Mouse (Mus musculus) intestine, postnatal 0 days (tissue): ENCODE results near the gene Zfp788. TPM values are rescaled to one million over a fixed set of nuclear protein-coding genes. Genes with fewer than 3 reads are reported as not detected.
A peak's percentile ranks its signal among the peaks of the same experiment; 100 is the strongest.
"Not testable (repeated sequence)": the region's sequence is repeated elsewhere in the genome, so short reads cannot be mapped to it uniquely, and the experiment has no call there.

Experiments used
- ATAC-seq: fragments of 200-750 bp; cut with Nextera tagmentation; 2 replicates; pipeline ENCODE4 v1.8.0; 2017; ENCODE audit warnings: mild to moderate bottlenecking, moderate TSS enrichment, moderate library complexity
- H3K27ac ChIP-seq: fragments of 300-500 bp; sonication (generic); 2 replicates; pipeline ENCODE4 v1.5.1; 2014; ENCODE audit warnings: mild to moderate bottlenecking, low read depth, low read length, moderate library complexity
- H3K27me3 ChIP-seq: fragments of 300-500 bp; sonication (generic); replicated peaks from 2 replicates; pipeline ENCODE4 v1.6.1; 2014; ENCODE audit warnings: low read length, mixed read lengths; ENCODE audit not compliant: control insufficient read depth, insufficient read depth
- H3K36me3 ChIP-seq: fragments of 300-500 bp; sonication (generic); 2 replicates; pipeline ENCODE4 v1.6.1; 2014; ENCODE audit warnings: mild to moderate bottlenecking, moderate library complexity; ENCODE audit not compliant: control insufficient read depth, insufficient read depth
- H3K4me1 ChIP-seq: fragments of 300-500 bp; sonication (generic); replicated peaks from 2 replicates; pipeline ENCODE4 v1.6.1; 2014; ENCODE audit warnings: antibody characterized with exemption, low read length, mixed read lengths; ENCODE audit not compliant: control insufficient read depth, insufficient read depth
- H3K4me2 ChIP-seq: fragments of 300-500 bp; sonication (generic); replicated peaks from 2 replicates; pipeline ENCODE4 v1.6.1; 2014; ENCODE audit warnings: low read depth, mild to moderate bottlenecking, moderate library complexity
- H3K4me3 ChIP-seq: fragments of 300-500 bp; sonication (generic); 2 replicates; pipeline ENCODE4 v1.5.1; 2014; ENCODE audit warnings: low read depth, low read length
- H3K9ac ChIP-seq: fragments of 300-500 bp; sonication (generic); 2 replicates; pipeline ENCODE4 v1.6.1; 2014; ENCODE audit warnings: mild to moderate bottlenecking, low read depth, low read length
- H3K9me3 ChIP-seq: fragments of 300-500 bp; sonication (generic); 2 replicates; pipeline ENCODE4 v1.6.1; 2016; ENCODE audit warnings: mixed run types; ENCODE audit not compliant: control insufficient read depth
- CTCF ChIP-seq: sonication (generic); IDR thresholded peaks from 2 replicates; pipeline ENCODE4 v1.5.1; 2016; ENCODE audit warnings: low read depth, mild to moderate bottlenecking, control low read depth, antibody characterized with exemption, moderate library complexity
- WGBS: fragments of 180-500 bp; shearing (Covaris S2); extraction: QIAGEN DNeasy Blood & Tissue Kit; methylation state at CpG from one replicate; pipeline ENCODE4 v1.1.7; 2014; 5-methylcytosine and 5-hydroxymethylcytosine counted together
- polyA plus RNA-seq: library from polyadenylated mRNA; unstranded; fragments of >200 nt; fragmentation: Nextera tagmentation; extraction: Ambion mirVana; gene quantifications from 2 replicates; pipeline ENCODE4 v1.2.1, GENCODE M21; 2015

The Zfp788 gene
- polyA plus RNA-seq, 1 experiment from 2014 or later, result 4.8 TPM

DNA sequence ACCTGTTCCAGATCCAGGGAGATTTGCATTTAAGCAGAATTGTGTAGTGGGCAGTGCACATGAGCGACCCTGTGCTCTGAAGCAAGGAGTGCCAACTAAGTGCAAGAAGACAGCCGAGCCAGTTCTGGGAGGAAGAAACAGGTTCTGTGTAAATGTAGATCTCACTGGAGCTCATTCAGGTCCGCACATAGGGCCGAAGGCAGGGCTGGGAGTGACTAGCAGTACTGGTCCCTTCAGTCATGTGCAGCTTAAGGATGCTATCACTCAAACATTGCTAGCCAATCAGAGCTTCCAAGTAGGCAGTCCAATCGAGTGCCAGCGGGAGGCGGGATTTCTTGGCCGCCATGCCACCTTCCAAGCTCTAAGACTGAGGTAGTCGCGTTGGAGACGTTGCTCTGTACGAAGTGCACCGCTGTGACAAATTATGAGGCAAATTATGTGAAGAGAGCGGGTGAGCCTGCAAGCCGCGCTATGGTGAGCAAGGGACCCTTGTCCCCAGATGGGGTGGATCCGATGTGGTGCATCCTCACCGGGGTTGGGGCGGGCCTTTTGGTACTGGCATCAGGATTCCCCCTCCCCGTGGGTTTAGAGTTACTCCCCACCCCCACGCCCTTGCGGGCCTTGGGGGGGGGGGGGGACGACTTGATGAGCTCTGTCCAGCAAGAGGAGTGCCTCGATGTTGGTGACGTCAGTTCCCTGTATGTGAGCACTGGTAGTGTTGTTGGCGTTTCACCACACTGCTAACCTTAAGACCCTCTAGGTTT is 400 bp downstream of the Zfp788 start:
- Histone ChIP-seq H3K9me3 (no peaks in the 10 kb centered on the region), H3K27ac (peak overlapping the region; percentile 82), H3K27me3 (no peaks in the 10 kb centered on the region), H3K4me3 (peak overlapping the region; percentile 59), H3K9ac (peak overlapping the region; percentile 54), H3K4me2 (peak overlapping the region; percentile 80), H3K4me1 (no peaks in the 10 kb centered on the region), H3K36me3 (peaks cover 11% of the 10 kb centered on the region)
- TF ChIP-seq CTCF, result no peak
- WGBS, result under 1% methylated on average over 24 of the region's 26 CpGs
- ATAC-seq, result peak; percentile 99

DNA sequence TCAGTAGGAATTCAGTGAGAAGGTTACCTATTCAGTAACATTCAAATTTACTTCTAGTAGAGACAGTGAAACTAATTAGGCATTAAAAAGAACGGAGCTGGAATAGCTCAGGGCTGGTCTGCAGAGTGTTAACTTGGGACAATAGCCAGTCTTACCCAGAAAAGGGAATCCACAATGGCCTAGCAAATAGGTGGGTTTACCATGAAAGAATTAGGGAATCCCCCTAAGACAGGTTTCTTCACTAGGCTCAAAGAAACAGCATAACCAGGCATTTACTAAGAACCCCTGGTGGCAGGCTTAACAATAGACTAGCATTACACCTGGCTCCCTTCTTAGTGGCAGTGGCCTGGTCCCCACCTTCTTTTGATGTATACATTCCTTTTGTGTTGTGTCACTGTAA is 41.3 kb downstream of the Zfp788 start:
- H3K9me3 ChIP-seq, H3K4me2 ChIP-seq, H3K9ac ChIP-seq, H3K4me3 ChIP-seq, H3K27me3 ChIP-seq, H3K27ac ChIP-seq, ATAC-seq, H3K4me1 ChIP-seq, H3K36me3 ChIP-seq: not testable (repeated sequence)
- 70% methylated on average over 1 of the region's 1 CpGs for WGBS

Other genes starting within 250 kb of the Zfp788 start
- 10.0 and 10.1 TPM in 2 replicates for gene AI987944, start 239.8 kb upstream of the Zfp788 start, polyA plus RNA-seq
- gene Vmn2r57, start 184.5 kb upstream of the Zfp788 start, polyA plus RNA-seq, result 0.07 TPM in 2 replicates
- gene Gm20449, start 133.8 kb upstream of the Zfp788 start, polyA plus RNA-seq, result not detected in 2 replicates
- gene AW146154, start 133.3 kb upstream of the Zfp788 start, polyA plus RNA-seq, result 5.5 and 6.3 TPM in 2 replicates
- gene Gm6871, start 59.5 kb upstream of the Zfp788 start, polyA plus RNA-seq, result not detected in 2 replicates
- 4.4 and 4.6 TPM in 2 replicates for gene 2610021A01Rik, start 34.0 kb upstream of the Zfp788 start, polyA plus RNA-seq
- not detected in 2 replicates for gene Vmn2r58, start 239.5 kb downstream of the Zfp788 start, polyA plus RNA-seq